Mouse (Mus musculus) thymus, adult 2 months (tissue): ENCODE data around the gene Chmp5. TPM values are rescaled to one million over a fixed set of nuclear protein-coding genes. Genes with fewer than 3 reads are reported as not detected.

Source experiments
- DNase-seq: peaks from one replicate; pipeline ENCODE4 v3.0.0; 2021
- H3K27ac ChIP-seq: fragments of 200-500 bp; 2 replicates; pipeline ENCODE4 v1.5.1; 2012; ENCODE audit warnings: low read length, control low read depth; ENCODE audit not compliant: control insufficient read depth, insufficient read depth
- H3K27me3 ChIP-seq: fragments of 200-500 bp; 2 replicates; pipeline ENCODE4 v1.6.1; 2012; ENCODE audit warnings: mild to moderate bottlenecking, low read length, moderate library complexity, mixed read lengths; ENCODE audit not compliant: control insufficient read depth, insufficient read depth
- H3K36me3 ChIP-seq: fragments of 200-500 bp; 2 replicates; pipeline ENCODE4 v1.6.1; 2012; ENCODE audit warnings: mild to moderate bottlenecking, low read length, moderate library complexity; ENCODE audit not compliant: control insufficient read depth, insufficient read depth
- H3K4me1 ChIP-seq: fragments of 200-500 bp; replicated peaks from 2 replicates; pipeline ENCODE4 v1.6.1; 2012; ENCODE audit warnings: low read length; ENCODE audit not compliant: control insufficient read depth, insufficient read depth
- H3K4me3 ChIP-seq: fragments of 200-500 bp; 2 replicates; pipeline ENCODE4 v1.5.1; 2012; ENCODE audit warnings: mild to moderate bottlenecking, low read length, control low read depth, moderate library complexity; ENCODE audit not compliant: control insufficient read depth, insufficient read depth
- CTCF ChIP-seq: fragments of 200-500 bp; IDR thresholded peaks from 2 replicates; pipeline ENCODE4 v1.5.1; 2012; ENCODE audit warnings: mild to moderate bottlenecking, control low read depth, low read length, moderate library complexity, borderline replicate concordance; ENCODE audit not compliant: control insufficient read depth, poor library complexity, insufficient read depth; ENCODE audit errors: extremely low read depth
- POLR2A ChIP-seq: fragments of 200-500 bp; IDR thresholded peaks from 2 replicates; pipeline ENCODE4 v1.6.1; 2012; ENCODE audit warnings: mild to moderate bottlenecking, low read length, control low read depth, moderate library complexity; ENCODE audit not compliant: control insufficient read depth, poor library complexity, insufficient read depth; ENCODE audit errors: extremely low read depth
- WGBS: fragments of 180-500 bp; shearing (Covaris S2); methylation state at CpG from one replicate; pipeline ENCODE4 v1.1.7; 2018; 5-methylcytosine and 5-hydroxymethylcytosine counted together
- polyA plus RNA-seq: library from polyadenylated mRNA; depleted of rRNA; stranded (reverse); fragments of >200 nt; gene quantifications from 2 replicates; pipeline ENCODE4 v1.2.3, GENCODE M21; 2012

Gene Chmp5
- polyA plus RNA-seq, 1 experiment: 16.9 TPM

DNA sequence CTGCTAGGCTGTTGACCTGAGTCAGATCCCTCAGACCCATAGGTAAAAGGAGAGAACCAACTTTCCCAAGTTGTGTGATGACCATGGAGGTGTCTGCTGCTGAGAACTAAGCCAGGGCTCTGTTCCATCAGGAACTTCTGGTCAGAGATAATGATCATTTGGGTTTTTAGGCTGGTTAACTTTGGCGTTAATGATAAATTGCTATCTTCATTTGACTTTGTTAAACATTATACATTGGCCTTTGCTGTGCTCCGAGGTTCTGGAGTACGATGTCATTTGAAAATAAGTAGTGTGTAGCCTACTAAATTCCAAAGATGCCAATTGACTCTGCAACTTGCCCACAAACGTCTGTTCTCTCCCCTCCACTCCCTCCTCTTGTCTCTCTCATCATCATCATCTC, 21.0 kb downstream of the Chmp5 start:
- 0 out of 2 replicates have a peak, but pooled peaks cover 4% of the 10 kb centered on the region for H3K4me1 ChIP-seq
- no peak for DNase-seq
- 85% methylated on average over 4 of the region's 4 CpGs for WGBS
- no peak overlapping the region for H3K4me3 ChIP-seq
- TF ChIP-seq CTCF (no peak), POLR2A (no peak)
- H3K27me3 ChIP-seq: no peaks in the 10 kb centered on the region
- peaks cover 24% of the 10 kb centered on the region for H3K36me3 ChIP-seq
- no peak overlapping the region for H3K27ac ChIP-seq

DNA sequence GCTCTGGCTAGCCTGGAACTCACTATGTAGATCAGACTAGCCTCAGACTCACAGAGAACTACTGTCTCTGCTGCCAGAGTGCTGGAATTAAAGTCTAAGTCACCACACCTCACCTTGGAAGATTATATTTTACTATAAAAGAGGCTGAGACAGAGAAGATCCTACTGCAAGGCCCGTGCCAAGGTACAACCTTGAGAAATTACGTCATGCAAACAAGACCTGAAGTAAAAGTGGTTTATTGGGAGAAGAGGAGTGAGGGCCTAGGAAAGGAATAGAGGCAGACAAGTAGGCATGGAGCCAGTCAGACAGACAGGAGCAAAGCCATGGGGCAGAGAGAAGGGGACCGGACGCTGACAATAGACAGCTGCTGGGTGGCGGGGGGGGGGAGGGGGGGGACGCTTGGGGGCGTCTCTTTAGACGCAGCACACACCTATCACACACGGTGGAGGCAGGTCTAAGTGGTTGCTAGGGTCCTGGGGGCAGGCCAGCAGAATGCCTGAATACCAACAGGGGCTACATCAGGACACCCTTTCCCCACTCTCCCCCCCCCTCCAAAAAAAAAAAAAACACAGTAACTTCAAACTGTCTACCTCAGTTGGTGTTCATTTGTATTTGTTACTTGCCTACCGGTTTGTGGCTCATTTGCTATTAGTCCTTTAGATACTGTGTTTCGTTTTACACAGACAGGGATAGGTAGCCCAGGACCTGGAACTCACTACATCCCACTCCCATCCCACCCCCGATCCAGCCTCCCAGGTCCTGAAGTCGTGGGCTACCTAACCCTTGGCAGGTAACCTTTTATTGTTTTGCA, 21.8 kb downstream of the Chmp5 start:
- Histone ChIP-seq H3K27ac (peak overlapping the region; percentile 47; the same call in 1 of the 2 replicates), H3K4me1 (0 out of 2 replicates have a peak, but pooled peaks cover 4% of the 10 kb centered on the region), H3K36me3 (peaks cover 16% of the 10 kb centered on the region), H3K27me3 (no peaks in the 10 kb centered on the region), H3K4me3 (peak overlapping the region; percentile 98)
- no peak for TF ChIP-seq POLR2A
- TF ChIP-seq CTCF: no peak
- DNase-seq: no peak
- 20% methylated on average over 12 of the region's 13 CpGs for WGBS

DNA sequence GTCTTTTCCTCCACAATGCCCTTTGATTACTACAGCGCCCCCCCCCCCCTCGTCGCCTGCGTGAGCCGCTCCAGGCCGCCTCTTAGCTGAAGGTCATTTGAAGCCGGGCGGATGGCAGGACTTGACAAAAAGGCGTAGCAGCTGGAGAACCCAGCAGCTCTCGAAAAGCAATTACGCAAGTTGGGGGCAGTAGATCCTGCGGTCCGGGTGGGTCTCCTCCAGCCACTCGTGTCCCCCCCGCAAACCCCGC, 22.3 kb downstream of the Chmp5 start:
- WGBS: under 1% methylated on average over 16 of the region's 16 CpGs
- TF ChIP-seq CTCF (no peak), POLR2A (no peak)
- Histone ChIP-seq H3K27me3 (no peaks in the 10 kb centered on the region), H3K4me1 (0 out of 2 replicates have a peak, but pooled peaks cover 4% of the 10 kb centered on the region), H3K4me3 (peak overlapping the region; percentile 98), H3K36me3 (peaks cover 14% of the 10 kb centered on the region), H3K27ac (peak overlapping the region; percentile 47; the same call in 1 of the 2 replicates)
- no peak for DNase-seq

DNA sequence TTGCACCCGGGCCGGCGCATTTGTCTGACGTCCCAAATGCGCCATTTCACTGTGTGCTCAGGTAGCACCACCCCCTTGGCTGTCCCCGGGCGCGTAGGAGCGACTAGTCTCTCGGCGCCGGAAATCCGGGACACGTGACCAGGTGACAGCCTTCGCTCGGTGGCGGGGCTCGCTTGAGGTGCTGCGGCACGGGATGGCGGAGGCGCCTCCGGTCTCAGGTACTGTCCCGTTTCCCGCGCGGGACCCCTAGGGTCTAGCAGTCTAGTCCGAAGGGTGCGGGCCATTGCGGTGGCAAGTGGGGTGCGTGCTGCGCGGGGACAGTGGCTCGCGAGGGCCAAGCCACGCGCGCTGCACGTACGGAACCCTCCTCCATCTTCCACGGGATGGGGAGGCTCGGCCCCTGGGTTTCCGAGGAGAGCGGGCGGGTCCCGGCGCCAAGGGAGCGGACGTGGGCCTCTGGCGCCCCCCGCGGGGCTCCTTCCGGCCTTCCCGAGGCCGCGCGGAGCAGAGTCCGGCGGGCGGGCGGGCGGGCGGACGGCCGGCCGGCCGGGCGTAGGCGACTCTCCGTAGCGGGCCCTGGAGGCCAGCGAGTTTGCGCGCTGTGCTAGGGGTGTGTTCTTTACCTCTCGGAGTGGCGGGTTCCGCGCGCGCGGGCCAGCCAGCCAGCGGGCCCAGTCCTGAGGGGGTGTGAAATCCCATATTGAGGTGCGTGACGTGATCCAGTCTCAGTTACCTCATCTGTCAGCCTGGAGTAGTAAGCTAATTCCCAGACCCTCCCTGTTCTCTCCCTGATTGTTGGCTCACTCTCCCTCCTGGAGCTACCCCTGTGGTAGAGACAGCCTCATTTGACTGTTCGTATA, 22.9 kb downstream of the Chmp5 start, which contains the start of gene Nfx1:
Gene Nfx1, plus strand, starts transcription at position 65 of the 860 bp plus-strand sequence.
- no peaks in the 10 kb centered on the region for H3K27me3 ChIP-seq
- peak within 1 kb of the TSS; percentile 98 for H3K4me3 ChIP-seq
- WGBS: under 1% methylated on average over 84 of the region's 85 CpGs
- H3K27ac ChIP-seq: peak within 1 kb of the TSS; percentile 47; the same call in 1 of the 2 replicates
- peak; percentile 97 for DNase-seq
- H3K36me3 ChIP-seq: peaks cover 9% of the 10 kb centered on the region
- no peak for TF ChIP-seq CTCF
- TF ChIP-seq POLR2A: peak; percentile 55; the same call in 1 of the 2 replicates
- H3K4me1 ChIP-seq: 0 out of 2 replicates have a peak, but pooled peaks cover 4% of the 10 kb centered on the region

DNA sequence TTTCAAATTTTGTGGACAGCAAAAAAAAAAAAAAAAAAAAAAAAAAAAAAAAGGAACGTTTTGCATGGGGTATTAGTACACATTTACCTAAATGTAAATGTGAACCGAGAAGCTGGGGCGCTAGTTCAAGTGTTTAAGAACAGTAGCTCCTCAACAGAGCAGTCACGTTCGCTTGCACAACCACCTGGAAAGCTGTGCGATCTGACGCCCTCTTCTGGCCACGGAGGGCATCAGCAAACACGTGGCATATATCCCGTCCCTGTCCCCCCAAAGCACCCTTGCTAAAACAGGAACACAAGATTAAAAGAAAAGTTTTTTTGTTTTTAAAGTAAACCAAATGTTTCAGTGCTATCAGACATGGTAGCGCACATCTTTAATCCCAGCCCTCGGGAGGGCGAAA, 23.5 kb downstream of the Chmp5 start:
- DNase-seq: peak; percentile 46
- 0 out of 2 replicates have a peak, but pooled peaks cover 4% of the 10 kb centered on the region for H3K4me1 ChIP-seq
- H3K4me3 ChIP-seq: no peak overlapping the region

DNA sequence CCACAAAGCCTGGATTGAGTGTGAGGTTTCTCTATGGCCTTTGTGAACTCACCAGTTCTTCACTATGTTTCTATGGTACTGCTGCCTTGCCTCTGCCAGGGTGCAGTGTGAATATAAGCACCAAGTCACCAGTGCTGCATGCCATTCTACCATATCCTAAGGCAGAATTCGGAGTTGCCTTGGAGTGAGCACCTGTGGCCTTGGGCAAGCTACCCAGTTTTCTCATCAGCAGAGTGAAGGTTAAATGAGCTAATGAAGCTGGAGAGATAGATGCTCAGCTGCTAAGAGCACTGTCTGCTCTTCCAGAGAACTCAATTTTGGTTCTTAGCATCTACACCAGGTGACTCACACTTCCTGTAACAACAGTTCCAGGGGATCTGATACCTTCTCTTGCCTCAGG, 25.8 kb downstream of the Chmp5 start:
- no peak for DNase-seq
- Histone ChIP-seq H3K27ac (no peak overlapping the region), H3K4me3 (no peak overlapping the region), H3K4me1 (0 out of 2 replicates have a peak, but pooled peaks cover 4% of the 10 kb centered on the region), H3K36me3 (peaks cover 22% of the 10 kb centered on the region), H3K27me3 (no peaks in the 10 kb centered on the region)
- 94% methylated on average over 1 of the region's 1 CpGs for WGBS
- TF ChIP-seq POLR2A (no peak), CTCF (no peak)

More for the DNA sequence above, 23.5 kb downstream of the Chmp5 start:
- WGBS: 28% methylated on average over 13 of the region's 13 CpGs
- Histone ChIP-seq H3K36me3 (peaks cover 8% of the 10 kb centered on the region; the same call in 1 of the 2 replicates), H3K27me3 (no peaks in the 10 kb centered on the region), H3K27ac (no peak overlapping the region)
- TF ChIP-seq POLR2A (no peak), CTCF (peak; percentile 65; the same call in 1 of the 2 replicates)
